Mouse (Mus musculus) spleen, postnatal 14 days (tissue): ENCODE measurements around the gene Gatad2a.
A peak's percentile ranks its signal among the peaks of the same experiment; 100 is the strongest.

Source experiments
- DNase-seq, 2 experiments: peaks; one replicate each; pipeline ENCODE4 v3.0.0; 2021 to 2022; ENCODE audit warnings: low spot score in 2 of 2

The Gatad2a gene

DNA sequence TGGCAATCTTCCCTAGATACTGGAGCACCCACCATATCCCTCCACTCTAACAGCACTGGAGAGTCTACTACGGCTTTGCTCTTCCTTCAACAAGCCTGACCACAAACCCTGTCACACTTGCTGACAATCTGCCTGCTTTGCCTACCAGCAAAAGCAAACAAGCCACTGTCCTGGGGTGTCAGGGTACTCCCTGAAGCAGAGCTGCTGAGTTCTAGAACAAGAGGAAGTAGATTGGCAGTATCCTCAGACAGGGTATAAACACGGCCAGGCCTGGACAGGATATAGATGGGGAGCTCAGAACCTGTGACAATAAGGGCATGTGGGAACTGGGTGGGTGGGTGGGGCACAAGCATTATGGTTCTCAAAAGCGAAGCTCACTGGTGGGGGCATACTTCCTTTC is 58.7 kb downstream of the Gatad2a start:
- DNase-seq = no peak

DNA sequence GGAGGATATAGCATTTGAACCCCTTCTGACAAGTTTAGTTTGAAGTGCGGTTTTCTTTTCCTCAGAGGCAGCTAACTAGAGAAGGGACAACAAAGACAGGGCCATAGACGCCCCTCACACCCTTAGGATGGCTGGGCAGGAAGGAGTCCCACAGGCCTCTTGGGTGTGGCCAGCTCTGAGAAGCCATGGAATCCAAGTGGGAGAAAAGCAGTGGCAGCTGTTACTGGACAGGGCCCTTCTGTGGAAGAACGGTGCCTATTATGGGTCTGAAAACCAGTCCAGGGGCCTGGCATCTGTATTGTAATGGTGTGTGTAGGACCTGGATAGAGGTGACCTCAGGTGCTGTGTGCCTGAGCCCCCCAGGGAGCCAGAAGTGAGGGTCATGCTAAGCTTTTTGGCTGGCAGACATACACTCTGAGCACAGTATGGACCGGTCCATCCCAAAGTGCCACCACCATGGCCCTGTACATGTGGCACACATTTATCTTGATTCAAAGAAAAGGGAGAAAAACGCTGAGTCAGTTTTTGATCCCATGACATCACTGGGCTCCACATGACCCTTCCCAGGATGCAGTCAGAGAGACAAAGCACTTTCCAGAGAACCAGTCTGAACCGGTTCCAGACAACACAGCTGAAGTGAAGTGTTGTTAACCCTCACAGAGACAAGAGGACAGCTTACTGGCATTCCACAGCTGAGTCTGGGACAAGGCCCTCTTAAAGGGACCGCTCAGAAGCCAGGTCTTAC is 60.0 kb downstream of the Gatad2a start:
- DNase-seq = no peak

DNA sequence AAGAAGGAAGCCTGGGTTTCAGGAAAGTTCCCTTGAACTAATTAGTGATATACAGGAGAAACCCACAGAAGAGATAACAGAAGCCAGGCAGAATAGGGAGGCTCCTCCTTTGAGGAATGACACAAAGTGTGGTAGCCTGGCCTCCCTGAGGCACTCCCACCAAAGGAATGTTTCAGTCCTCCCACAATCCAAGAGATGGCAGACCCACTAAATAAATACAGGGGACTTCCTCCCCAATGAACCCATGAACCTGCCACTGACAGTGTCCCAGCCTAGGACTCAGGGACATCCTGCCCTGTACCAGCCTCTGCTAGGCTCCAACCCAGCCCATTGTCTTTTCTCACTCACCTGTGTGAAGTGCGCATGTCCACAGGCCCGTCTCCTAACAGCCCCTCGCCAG is 60.8 kb downstream of the Gatad2a start:
- no peak for DNase-seq

DNA sequence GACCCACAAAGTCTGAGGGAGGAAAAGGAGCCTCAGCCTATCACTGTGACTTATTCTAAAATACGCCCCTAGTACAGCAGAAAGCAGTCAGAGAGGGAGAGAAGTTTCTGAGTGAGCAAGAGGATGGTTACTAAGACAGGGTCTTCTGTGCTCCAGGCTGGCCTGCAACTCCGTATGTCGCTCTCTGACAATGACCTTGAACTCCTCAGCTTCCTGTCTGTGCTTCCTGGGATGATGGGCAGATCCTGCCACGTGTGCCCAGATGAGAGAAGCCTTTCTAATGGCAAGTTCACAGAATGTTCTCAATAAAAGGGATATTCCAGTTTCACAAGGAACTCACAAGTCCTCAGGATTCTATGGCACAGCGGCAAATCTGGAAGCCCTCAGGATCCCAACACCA is 61.6 kb downstream of the Gatad2a start:
- DNase-seq = no peak

DNA sequence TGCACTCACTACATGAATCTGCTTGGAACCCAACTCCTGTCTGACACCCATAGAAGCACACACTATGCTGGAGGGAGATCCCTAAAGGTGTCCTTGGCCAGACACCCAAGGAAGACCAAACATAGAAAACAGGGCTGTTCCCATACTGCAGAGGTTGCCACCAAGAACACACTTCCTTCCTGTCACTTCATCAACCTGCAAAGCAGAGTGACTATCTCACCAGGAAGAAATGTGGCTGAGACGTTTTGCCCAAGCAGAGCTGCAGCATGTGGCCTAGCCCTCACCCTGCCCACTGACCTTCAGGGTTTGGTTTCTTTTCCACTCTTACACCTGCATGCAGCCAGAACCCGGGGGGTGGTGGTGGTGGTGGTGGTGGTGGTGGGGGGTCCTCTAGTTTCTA is 62.4 kb downstream of the Gatad2a start:
- DNase-seq = no peak

DNA sequence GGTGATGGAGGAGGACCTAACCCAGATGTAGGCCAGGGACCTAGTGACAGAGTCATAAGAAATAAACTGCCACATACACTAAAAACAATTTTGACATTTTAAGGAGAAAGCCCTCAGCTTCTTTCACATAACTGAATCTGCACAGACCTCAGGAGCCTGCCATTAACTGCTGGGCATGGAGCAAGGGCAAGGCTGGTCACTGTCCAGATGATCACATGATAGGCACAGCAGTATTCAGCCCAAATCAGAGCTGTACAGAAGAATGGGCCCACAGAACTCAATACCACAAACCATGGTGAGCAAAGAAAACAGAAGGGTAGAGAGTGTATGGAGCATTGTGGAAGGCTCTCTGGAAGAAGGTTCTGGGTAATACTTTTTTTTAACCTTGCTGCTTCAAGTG is 69.3 kb downstream of the Gatad2a start:
- DNase-seq = no peak

DNA sequence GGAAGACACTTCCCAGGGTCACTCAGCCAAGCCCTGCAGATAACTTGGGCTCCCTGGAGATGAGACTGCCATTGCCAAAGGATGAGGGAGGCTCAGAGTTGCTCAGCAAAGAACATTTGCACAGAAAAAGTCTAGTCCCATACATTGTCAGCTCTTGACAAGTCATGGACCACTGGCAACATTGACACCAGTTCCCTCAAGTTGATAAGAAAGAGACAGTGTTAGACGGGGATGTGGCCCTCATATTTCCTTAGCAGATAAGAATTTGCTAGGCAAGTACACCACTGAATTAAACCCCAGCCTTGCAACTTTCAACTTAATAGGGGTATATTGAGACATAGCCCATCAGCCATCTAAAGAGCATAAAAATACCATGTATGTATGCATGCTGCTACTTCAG is 72.2 kb downstream of the Gatad2a start:
- no peak for DNase-seq

DNA sequence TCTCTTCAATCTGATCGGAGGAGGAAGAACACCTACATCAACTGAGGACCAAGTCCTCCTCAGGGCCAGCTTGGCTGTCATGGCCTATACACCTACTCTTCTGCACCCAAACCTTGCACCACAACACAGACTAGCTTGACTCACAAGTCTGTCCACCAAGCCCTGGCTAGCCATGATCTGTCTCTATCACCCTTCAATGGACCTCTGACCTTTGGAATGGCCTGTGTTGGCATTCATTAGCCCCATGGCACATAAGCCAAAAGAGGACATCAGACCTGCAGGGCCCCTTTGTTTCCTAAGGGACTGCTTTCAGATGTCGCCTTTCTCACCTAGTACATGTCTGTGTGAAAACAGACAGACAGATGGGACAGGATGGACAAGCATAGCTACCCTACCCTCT is 75.0 kb downstream of the Gatad2a start:
- DNase-seq = no peak

DNA sequence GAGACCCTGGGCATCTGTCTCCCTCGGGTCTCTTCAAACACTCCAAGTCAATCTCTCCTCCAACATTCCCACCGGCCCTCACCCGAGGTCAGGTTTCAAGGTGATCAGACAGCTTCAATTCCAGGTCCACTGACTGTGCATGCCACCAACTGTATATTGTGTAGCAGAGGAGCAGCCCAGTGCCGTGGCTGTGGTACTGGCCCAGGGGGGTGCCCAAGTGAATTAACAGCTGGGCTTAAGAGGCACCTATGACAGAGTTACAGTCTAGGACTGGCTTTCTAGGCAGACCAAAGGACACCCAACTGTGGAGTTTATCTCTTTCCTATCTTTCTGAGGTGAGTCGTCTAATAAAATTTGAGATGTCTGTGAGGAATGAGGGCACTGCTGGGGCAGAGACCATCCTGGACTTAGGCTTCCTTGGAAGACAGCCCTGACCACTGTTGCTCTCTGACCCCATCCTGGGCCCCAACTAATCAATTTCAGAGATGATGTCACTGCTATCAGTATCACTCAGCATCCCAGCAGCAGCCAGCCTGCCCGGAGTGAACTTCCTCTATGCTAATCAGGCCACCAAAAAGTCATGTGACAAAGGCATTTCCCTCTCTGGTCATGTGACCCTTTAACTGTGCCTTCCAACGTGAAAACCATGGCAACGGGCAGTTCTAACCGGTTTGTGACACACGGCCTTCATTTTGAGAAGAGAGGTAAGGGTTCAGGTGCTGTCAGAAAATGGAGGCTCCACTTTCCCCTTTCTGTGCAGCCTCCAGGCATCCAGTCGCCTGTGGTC is 76.1 kb downstream of the Gatad2a start:
- DNase-seq = peak; percentile 48 to 75

DNA sequence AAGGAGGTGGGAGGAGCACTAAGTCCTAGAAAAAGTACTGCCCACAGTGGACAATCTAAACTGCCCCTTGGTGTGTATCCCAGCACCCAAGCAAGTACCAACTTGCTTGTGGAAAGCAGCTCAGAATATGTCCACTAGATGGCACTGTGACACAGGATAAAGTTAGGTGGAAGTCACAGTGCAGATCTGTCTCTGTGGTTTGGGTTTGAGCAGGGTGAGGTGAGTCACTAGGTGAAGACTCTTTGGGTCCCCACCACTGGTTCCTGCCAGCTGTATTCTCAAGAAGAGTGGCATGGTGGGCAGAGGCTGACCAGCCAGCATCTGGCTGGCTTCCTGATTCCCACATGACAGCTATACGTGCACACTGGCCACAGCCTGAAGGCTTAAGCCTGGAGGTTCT is 77.2 kb downstream of the Gatad2a start:
- DNase-seq = peak; percentile 37 to 76

DNA sequence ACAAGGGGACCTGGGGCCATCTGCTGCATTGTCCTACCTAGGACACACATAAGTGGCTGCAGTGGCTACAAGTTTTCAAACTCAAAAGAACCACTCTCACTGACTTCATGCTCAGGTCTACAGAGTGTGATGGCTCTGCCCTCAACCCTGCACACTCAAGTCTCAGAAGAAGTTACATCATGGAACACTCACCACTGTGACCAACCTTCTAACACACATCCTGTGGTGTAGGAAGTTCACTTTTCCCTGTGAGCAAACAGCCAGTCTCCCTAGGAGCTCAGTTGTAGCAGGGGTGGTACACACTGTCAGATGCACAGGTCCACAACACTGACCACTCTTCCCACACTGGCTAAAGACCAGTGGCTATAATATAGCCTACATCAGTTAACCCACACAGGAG is 77.7 kb downstream of the Gatad2a start:
- no peak for DNase-seq

DNA sequence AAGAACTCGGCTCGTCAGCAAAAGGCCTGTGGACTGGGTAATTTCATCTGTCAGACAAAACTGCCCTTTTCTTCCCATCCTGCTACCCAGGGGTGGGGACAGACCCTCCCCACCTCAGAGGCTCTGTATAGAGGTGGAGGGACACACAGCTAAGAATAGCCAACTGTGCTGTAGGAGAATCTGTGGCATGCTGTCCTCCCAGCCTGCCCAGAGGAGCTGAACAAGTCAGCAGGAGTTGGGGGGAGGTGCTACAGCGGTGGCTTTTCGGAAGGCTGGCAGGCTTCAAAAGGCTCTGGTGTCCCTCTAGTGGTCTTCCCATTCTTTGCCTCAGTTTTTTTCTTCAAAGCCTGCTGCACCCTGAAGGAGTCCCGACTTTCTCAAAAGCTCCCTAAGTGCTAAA is 80.4 kb downstream of the Gatad2a start:
- DNase-seq = no peak

DNA sequence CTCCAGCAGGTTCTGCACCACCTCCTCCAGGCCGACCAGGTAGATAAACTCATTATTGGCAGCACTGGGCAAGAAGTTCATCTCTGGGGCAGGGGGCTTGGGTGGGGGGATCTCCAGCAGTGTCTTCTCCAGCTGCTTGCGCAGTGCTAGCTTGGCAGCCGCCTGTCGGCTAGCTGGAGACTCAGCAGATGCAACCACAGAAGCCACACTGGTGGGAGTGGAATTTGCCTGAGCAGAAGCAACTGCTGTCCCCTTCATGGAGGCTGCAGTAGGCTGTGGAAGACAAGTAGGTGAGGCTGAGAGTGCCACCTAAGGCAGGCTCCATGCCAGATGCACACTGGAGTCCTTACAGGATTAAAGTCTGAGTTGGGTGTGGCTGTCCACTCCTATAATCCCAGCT is 81.7 kb downstream of the Gatad2a start:
- no peak for DNase-seq

DNA sequence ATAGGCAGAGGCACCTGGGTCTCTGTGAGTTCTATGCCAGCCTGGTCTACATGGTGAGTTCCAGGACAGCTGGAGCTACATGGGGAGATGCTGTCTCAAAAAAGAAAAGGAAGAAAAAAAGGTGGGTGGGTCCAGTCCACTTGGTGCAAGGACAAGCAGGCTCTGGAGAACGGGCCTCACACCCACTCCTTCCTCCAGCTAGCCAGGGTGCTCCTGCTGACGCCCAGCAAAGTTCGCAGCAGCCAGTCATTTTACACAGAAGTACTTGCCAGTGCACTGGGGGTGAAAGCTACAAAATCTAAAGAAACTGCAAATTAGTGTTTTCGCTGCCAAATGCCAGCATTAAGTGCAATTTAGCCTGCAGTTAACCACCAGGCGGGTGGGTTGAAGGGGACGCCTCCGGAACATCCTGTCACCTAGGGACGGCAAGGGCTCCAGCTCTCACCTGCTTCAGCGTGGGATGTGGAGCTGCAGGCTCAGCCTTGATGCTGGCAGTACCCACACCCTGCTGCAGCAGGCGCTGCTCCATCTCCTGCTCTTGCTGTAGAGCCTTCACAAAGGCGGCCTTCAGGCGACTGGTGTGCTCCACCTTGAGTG is 83.6 kb downstream of the Gatad2a start:
- no peak for DNase-seq

DNA sequence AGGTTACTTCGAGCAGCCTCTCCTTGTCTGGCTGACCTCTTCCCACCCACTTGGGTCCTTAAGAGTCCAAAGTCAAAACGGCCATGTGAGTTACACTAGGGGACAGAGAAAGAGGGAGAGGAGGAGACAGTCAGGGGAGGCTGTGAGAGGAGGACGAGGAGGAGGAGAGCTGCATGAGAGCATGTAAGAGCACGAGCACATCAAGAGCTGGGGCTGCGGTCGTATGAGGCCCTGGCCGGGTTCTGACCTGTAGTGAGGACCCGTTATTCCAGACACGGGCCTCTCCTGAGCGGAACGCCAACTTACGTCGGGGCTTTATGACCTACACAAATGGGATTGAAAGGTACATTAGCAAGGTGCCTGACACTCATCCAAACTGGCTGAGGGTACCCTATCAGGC is 84.3 kb downstream of the Gatad2a start:
- DNase-seq = no peak

DNA sequence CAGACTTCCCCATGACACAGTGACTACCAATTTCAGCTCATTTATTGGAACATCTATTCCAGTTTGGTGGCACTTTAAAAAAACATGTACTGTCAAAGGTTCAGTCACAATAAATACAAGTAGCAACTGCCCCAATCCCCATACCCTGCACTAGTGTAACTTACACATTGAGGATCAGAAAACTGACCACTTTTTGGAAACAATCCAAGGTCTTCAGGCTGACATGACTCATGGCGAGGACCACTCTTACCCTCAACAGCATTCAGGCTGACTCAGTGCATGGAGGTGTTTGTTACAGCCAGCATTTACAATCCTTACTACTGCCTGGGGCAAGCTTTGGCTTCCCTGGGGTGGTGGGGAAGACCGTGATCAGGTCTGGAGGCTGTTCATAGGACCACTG is 89.1 kb downstream of the Gatad2a start:
- DNase-seq = no peak

DNA sequence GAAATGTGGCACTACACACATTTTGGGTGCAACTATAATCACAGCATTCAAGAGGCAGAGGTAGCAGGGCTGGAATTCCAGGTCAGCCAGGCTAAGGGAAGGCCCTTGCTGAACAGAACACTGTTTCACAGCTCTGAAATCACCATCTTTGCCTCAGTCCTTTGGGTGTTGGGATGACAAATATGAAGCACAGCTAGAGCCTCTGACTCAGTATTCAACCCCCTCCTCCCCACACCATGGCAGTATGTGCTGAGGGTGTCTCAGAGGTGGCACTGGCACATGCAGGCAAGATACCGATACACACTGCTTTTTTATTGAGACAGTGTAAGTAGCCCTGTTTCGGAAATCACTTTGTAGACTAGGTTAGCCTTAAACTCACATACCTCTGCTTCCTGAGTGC is 89.9 kb downstream of the Gatad2a start:
- DNase-seq = no peak

DNA sequence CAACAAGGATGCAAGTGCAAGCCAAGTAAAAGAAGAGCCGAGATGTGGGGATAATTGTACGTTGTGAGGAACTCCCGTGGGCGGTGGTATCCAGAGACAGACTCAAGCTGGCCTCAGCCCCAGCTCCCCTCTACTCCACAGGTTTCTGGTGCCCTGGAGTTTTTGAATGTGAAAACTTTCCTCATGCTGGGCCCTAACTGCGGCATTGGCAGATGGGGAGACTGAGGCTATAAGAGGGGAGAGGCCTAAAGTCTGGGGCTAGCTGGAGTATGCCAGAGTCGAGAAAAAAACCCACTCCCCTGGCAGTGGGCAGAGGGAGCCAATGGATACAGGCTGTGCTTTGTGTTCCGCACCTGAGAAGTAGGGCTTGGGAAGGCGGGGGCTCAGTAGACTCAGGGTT is 92.1 kb downstream of the Gatad2a start:
- DNase-seq = no peak

DNA sequence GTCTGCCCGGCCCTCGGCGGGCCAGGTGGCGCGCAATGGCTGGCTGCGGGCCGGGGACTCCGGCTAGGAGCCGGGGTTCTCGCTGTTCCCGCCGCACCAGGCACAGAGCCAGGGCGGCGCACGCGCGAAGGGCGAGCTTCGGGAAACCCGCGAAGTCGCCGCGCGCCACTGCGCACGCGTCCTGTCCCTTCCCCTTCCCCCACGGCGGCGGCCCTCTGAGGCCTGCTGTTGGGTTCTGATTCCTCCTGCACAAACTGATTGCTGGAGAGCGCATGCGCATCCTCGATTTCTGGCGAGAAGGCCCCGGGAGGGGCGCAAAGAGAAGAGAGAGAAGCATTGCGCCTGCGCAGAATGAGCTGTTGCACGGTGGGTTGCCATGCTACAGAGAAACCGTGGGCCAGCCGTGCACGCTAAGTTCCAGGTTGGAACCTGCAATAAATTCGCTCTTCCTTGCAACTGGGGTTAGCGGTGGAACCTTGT is 93.1 kb downstream of the Gatad2a start:
- peak; percentile 93 to 94 for DNase-seq

DNA sequence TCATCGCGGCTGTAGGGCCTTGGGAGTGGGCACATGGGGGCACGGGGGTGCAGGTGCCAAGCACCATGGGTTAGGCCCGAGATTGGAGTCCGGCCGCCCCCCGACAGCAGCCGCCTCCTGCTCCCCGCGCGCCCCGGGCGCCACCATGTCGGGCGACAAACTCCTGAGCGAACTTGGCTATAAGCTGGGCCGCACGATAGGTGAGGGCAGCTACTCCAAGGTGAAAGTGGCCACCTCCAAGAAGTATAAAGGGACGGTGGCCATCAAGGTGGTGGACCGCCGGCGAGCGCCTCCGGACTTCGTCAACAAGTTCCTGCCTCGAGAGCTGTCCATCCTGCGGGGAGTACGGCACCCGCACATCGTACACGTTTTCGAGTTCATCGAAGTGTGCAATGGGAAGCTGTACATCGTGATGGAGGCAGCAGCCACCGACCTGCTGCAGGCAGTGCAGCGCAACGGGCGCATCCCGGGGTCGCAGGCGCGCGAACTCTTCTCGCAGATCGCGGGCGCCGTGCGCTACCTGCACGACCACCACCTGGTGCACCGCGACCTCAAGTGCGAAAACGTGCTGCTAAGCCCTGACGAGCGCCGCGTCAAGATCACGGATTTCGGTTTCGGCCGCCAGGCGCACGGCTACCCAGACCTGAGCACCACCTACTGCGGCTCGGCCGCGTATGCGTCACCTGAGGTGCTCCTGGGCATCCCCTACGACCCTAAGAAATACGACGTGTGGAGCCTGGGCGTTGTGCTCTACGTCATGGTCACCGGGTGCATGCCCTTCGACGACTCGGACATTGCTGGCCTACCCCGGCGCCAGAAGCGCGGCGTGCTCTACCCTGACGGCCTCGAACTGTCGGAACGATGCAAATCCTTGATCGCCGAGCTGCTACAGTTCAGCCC is 93.8 kb downstream of the Gatad2a start, which contains the start of the genes Tssk6, Ndufa13 and Yjefn3:
TSS of gene Tssk6 (plus strand) at position 22 of the 900 bp plus-strand sequence.
TSS of gene Ndufa13 (minus strand) at position 396 of the 900 bp plus-strand sequence.
TSS of gene Yjefn3 (minus strand) at position 550 of the 900 bp plus-strand sequence.
- peak; percentile 38 to 52 for DNase-seq

DNA sequence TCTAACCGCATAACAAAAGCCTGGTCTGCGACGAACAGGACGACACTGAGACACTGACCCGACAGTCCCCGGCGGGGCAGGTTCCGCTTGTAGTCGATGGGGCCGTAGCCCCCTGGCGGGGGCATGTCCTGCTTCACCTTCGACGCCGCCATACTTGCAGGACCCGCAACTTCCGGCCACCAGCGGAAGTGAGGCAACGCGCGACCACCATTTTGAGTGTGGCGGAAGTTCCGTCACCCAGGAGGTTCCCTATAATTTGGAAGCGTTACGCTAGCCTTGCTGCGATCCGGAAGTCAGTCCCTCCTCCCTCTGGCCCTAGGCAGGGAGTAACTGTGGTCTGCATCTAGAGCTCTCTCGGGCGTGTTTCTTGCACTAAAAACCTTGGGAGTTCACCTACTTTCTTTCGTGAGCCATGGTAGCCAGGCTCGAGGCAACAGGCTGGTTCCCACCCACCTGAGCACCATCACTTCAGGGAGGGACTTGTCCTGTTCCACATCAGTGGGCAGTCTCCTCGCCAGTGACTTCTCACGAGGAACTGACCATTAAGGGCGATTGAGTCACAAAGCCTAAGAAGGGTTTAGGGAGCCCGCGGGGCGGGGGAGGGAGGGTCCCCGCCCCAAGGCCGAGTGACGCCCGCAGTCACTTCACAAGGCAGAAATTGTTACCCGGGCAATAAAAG is 94.6 kb downstream of the Gatad2a start:
- peak; percentile 95 to 97 for DNase-seq
